Mouse (Mus musculus) skeletal muscle tissue, adult 2 months (tissue): ENCODE measurements at regions not wholly inside any gene's neighbourhood (a gene's known extent, or its start where the extent isn't known, plus 50 kb on each side); places are given as distances from the start of the nearest gene placed in this dataset.

Experiments used
- DNase-seq: peaks from one replicate; pipeline ENCODE4 v3.0.0-alpha.2; 2012; ENCODE audit warnings: low read depth, low spot score

GRCm38 (mm10) chr15:74461935-74462334 lies 174.2 kb downstream of the Mroh4 start:
- no peak for DNase-seq

GRCm38 (mm10) chr15:74459345-74459975 lies 176.7 kb downstream of the Mroh4 start:
- no peak for DNase-seq

- no peak for DNase-seq
Measured at GRCm38 (mm10) chr15:74458940-74459339, 177.2 kb downstream of the Mroh4 start.

- DNase-seq: no peak
Measured at GRCm38 (mm10) chr15:74457965-74458364, 178.2 kb downstream of the Mroh4 start.

- no peak for DNase-seq
Measured at GRCm38 (mm10) chr15:74456675-74457040, 179.5 kb downstream of the Mroh4 start.

GRCm38 (mm10) chr15:74455921-74456674 lies 180.1 kb downstream of the Mroh4 start:
- peak; percentile 34 for DNase-seq

GRCm38 (mm10) chr15:74454543-74454942 lies 181.6 kb downstream of the Mroh4 start:
- no peak for DNase-seq

- no peak for DNase-seq
Measured at GRCm38 (mm10) chr15:74453810-74454209, 182.3 kb downstream of the Mroh4 start.

GRCm38 (mm10) chr15:74452426-74452825 lies 183.7 kb downstream of the Mroh4 start:
- DNase-seq: no peak

- no peak for DNase-seq
Measured at GRCm38 (mm10) chr15:74441889-74442288, 194.3 kb downstream of the Mroh4 start.

- DNase-seq: no peak
Measured at GRCm38 (mm10) chr15:74426989-74427388, 209.2 kb downstream of the Mroh4 start.

GRCm38 (mm10) chr15:74423001-74423400 lies 213.2 kb downstream of the Mroh4 start:
- no peak for DNase-seq

GRCm38 (mm10) chr15:74420550-74420949 lies 215.6 kb downstream of the Mroh4 start:
- no peak for DNase-seq

- no peak for DNase-seq
Measured at GRCm38 (mm10) chr15:74418635-74419034, 217.5 kb downstream of the Mroh4 start.

GRCm38 (mm10) chr15:74413217-74413616 lies 222.9 kb downstream of the Mroh4 start:
- no peak for DNase-seq

- no peak for DNase-seq
Measured at GRCm38 (mm10) chr15:74412261-74412660, 223.9 kb downstream of the Mroh4 start.

- peak; percentile 4 for DNase-seq
Measured at GRCm38 (mm10) chr15:74411097-74411496, 225.1 kb downstream of the Mroh4 start.

GRCm38 (mm10) chr15:74404866-74405265 lies 231.3 kb downstream of the Mroh4 start:
- DNase-seq: no peak

- no peak for DNase-seq
Measured at GRCm38 (mm10) chr15:74401275-74401674, 234.9 kb downstream of the Mroh4 start.

GRCm38 (mm10) chr15:74396029-74396428 lies 240.1 kb downstream of the Mroh4 start:
- no peak for DNase-seq

GRCm38 (mm10) chr15:74387533-74387932 lies 248.6 kb downstream of the Mroh4 start:
- no peak for DNase-seq

GRCm38 (mm10) chr15:74382556-74382955 lies 253.6 kb downstream of the Mroh4 start:
- DNase-seq: no peak

GRCm38 (mm10) chr15:74379366-74379765 lies 256.8 kb downstream of the Mroh4 start:
- no peak for DNase-seq
